Mouse (Mus musculus) inflammation-experienced regulatory T-cells, adult 6 months (primary cell): Measurements from ENCODE around the gene Itfg1. TPM values are rescaled to one million over a fixed set of nuclear protein-coding genes. Genes with fewer than 3 reads are reported as not detected.
A peak's percentile ranks its signal among the peaks of the same experiment; 100 is the strongest.

Source experiments
- ATAC-seq: one replicate; pipeline ENCODE4 v1.8.0; 2017
- polyA plus RNA-seq, 3 experiments: library from polyadenylated mRNA; unstranded; fragments of 100-300 nt; shearing (Covaris generic); gene quantifications; one replicate each; pipeline ENCODE4 v1.2.1; 2017

Itfg1 gene
- polyA plus RNA-seq, 3 experiments from 2014 or later, result 18.5 to 25.7 (median 21.1) TPM

DNA sequence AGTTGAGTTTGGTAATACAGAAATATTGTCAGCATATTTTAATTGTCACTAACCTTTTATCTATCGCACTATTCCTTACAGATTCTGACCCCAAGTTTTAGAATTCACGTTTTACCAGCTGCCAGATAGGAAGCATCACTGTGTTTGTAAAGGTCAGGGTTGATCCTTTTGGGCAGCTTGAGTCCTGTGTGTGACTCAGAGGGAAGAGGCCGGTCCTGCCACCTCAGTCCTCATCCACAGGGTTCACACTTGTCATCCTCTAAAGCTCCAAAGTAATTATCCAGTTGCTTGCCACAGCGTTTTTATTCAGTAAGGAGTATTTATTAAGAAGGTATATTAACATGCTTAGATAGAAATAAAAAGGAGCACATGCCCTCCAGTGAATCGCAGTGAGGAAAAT, 123.5 kb downstream of the Itfg1 start:
- ATAC-seq, result no peak

DNA sequence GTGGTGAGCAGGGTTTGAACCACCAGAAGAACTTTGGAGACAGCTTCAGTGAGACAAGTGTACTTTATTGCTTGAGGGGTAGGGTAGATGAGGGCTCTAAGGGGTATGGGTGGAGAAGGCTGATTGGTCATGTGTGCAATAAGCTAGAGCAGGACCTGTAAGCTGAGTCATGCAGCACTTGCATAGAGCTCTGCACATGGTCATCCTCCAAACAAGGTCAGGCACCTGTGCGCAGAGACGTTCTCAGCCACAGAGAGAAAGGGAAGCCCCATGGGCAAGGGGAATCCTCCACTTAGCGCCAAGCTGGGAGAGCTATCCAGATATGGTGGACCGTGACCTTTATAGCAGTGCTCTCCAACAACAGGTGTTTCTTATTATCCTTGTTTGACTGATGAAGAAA, 124.0 kb downstream of the Itfg1 start:
- no peak for ATAC-seq

GRCm38 (mm10) chr8:85706988-85707387, 133.7 kb downstream of the Itfg1 start:
- no peak for ATAC-seq

GRCm38 (mm10) chr8:85700751-85701351, 139.9 kb downstream of the Itfg1 start, which contains the start of gene Neto2:
Gene Neto2, minus strand, starts transcription at chr8:85700924.
- peak; percentile 70 for ATAC-seq

- peak; percentile 44 for ATAC-seq
Observed at GRCm38 (mm10) chr8:85700101-85700750, 140.5 kb downstream of the Itfg1 start.

DNA sequence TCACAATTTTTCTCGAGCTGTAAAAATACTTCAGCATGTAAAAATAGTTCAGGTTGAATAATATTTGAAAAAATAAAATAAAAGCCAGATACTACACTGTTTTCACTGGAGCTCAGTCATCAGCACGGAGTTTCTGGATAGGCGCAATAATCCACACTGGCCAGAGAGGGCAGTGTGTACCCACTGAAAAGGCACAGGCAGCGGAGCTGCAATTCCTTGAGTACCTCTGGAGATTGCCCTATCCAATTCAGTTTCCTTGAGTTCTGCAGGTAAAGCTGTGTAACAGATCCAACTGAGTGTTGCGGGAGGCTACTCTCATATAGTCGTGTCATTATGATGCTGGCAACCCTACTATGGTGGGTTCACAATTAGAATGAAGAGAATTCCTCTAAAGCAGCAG, 141.7 kb downstream of the Itfg1 start:
- peak; percentile 79 for ATAC-seq

Other genes with a start within 250 kb of the Itfg1 start
- gene Neto2, start 140.0 kb downstream of the Itfg1 start, polyA plus RNA-seq, result under 1 TPM; 0.13 to 0.34 (median 0.25) TPM
- 10 to 100 TPM; 19.7 to 26.9 (median 23.9) TPM for gene Phkb, start within 50 bp of the Itfg1 start, polyA plus RNA-seq